Mouse (Mus musculus): ENCODE data around the gene Sh2d5.

Gene Sh2d5

DNA sequence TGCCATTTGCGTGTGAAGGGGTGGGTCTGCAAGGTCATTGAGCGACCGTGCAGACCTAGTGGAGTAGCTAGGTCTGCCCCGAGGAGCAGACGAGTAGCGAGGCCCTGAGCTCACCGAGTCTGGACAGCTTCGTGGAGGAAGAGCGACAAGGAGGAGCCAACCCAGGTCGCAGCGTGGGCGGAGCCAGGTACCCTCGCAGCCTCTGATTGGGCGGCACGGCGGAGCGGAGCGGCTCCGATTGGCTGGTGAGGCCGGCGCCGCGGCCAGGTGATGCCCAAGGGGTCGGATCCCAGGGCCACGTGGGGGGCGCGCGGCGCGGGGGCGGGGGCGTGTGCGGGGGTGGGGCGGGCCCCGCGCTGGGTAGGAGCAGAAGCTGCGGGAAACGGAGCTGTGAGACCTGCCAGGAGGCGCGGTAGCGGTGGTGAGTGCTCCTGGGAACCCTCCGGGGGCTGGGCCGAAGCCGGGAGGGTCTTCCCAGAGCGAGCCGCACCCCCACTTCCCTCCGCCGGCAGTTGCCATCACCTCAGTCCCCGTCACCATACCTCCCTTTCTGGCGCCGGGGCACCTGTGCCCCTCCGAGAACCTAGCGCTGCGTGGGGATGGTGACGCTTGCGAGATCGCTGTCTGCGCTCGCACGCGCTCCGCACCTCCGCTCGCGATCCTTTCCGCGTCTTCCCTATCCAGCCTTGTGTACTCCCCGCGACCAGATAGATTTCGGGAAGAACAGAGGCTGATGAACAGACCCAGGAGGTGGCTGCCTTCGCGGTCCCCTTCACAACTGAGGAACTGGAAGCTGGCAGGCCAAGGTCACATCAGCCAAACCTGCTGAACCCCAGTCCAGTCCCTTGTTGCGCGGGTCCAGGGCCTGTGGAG, at the start of gene Sh2d5, which contains the start of gene Kif17:
TSS of gene Sh2d5 (plus strand) at position 316 of the 873 bp plus-strand sequence.
TSS of gene Kif17 (plus strand) at position 348 of the 873 bp plus-strand sequence.
- peak; percentile 65 for DNase-seq (ENCODE audit: low read depth, low spot score)

DNA sequence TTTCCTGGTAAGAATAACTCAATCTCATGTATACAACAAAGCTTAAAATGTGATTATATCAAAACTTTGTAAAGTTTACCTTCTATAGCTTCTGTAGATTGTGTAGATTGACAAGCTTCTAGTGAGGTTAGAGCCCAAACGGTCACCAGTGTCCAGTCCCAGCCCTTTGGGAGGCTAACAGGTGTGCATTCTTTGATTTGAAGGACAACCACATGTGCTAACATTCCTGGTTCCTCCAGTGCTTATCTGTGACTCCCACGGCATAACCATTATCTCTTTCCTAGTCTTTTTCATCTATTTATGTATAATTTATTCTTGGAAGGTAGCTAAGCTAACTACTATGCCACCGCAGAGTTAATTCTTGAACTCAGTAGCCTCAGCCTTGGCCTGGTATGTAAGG, 49.4 kb upstream of the Sh2d5 start:
- no peak for DNase-seq (ENCODE audit: low read depth, low spot score)

- no peak for DNase-seq (ENCODE audit: low read depth, low spot score)
Measured at GRCm38 (mm10) chr4:138201696-138202095, 48.5 kb upstream of the Sh2d5 start.

DNA sequence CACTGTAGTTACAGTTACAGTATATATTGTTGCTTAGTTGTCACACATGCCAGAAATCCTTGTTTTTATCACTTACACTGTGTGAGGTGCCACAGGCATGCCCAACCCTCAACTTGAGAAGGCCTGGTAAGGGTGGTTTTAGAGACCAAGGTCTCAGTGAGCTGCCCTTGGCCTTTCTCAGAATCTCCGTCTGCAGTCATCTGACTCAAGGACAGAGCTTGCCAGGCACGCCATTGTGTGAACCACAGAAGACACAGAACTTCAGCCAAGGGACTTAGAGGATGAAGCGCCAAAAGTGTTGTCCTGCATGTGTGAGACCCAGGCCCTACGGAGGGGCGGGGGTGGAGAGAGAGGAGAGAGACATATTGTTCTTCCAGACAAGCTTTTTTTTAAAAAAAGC, 40.1 kb upstream of the Sh2d5 start:
- DNase-seq (ENCODE audit: low read depth, low spot score) = no peak

- DNase-seq (ENCODE audit: low read depth, low spot score) = no peak
Measured at GRCm38 (mm10) chr4:138213861-138214260, 36.3 kb upstream of the Sh2d5 start.

DNA sequence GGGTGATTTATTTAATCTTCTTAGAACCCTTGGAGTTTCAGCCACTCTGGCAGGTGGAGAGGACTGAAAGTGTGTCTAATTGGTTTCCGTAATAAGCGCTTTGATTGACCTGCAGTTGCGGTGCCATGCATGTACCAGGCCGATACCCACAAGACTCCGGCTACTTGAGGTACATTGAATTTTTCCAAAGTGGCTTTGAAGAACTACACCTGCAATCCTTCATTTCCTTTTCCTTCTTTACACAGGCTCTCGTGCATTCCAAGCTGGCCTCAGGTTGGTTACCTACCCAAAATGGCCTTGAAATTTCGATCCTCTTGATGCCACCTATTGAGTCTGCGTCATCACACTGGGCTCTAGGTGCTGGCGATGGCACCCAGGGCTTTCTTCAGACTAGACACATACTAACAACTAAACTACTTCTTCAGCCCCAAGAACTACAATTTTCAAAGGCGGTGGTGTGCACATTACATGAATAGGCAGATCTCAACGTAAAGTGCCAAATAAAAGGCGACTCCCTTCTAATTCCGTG, 34.5 kb upstream of the Sh2d5 start:
- DNase-seq (ENCODE audit: low read depth, low spot score) = peak; percentile 11

- peak; percentile 65 for DNase-seq (ENCODE audit: low read depth, low spot score)
Measured at GRCm38 (mm10) chr4:138216200-138216890, 33.9 kb upstream of the Sh2d5 start, which contains the start of gene Hp1bp3. TSS of gene Hp1bp3 (plus strand) at chr4:138216296.

GRCm38 (mm10) chr4:138216891-138217392, 33.3 kb upstream of the Sh2d5 start:
- DNase-seq (ENCODE audit: low read depth, low spot score) = peak; percentile 98

- no peak for DNase-seq (ENCODE audit: low read depth, low spot score)
Measured at GRCm38 (mm10) chr4:138217441-138217840, 32.8 kb upstream of the Sh2d5 start.

DNA sequence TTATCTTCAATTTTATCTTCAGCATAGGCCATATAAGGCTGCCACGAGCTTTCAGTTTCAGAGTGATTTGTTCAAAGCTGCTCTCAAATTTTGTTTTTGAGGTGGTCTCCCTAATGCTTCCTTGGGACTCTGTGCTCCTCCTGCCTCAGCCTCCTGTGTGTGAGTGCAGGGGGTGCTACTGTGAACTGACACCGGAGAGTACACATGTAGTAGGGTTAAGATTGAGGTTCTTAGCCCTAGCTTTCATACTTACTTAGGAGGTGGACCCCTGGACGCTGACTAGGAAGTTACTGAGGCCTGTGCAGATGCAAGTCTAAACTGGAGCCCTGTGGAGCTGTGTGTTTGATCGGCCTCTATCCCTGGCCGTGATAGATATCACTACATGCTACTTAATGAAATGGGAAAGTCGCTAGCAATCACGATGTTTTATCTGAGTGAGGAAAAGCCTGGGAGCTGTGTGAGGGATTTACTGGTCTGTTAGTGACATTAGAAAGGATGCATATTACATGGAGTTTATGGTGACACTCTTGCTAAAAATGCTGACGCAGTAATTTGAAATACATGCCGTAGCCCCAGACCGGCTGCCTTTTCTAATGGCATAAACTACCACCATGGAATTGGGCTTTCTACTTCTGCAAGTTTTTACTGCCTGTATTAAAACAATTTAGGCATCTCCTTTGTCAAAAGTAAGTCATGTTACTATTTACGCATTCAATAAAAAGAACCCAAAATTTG, 32.1 kb upstream of the Sh2d5 start:
- no peak for DNase-seq (ENCODE audit: low read depth, low spot score)

DNA sequence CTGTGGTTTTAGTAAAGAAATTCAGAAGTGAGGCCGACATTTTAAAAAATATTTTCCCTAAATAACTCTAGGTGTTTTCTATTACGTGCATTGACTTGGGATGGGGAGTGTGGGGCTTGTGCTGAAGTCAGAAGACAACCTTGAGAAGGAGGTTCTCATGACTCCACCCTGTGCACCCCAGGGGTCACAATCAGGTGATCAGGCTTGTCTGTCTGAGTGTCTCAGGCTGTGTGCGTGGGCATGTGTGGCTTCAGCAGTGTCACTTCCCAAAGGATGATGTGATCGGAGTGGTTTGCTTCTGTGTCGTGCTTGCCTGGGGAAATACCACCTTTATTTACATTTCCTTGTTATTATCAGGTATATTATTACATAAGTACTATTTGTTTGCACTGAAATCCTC, 30.9 kb upstream of the Sh2d5 start:
- no peak for DNase-seq (ENCODE audit: low read depth, low spot score)

DNA sequence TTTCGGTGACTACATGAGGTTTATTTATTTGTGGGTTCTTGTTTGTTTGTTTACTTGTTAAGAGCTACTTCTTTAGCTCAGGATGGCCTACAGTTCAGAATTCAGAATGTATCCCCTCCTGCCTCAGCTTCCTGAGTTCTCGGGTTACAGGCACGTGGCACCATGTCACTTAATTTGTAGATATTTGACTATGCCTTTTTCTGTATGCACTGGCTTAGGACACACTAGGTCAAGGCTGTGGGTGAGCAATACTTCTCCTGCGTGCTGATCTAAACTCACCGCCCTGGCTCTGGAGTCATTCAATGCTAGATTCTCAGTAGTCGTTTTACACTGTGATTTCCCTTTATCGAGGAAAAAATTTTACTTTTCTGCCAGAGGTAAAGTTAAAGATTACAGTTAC, 29.4 kb upstream of the Sh2d5 start:
- DNase-seq (ENCODE audit: low read depth, low spot score) = no peak

DNA sequence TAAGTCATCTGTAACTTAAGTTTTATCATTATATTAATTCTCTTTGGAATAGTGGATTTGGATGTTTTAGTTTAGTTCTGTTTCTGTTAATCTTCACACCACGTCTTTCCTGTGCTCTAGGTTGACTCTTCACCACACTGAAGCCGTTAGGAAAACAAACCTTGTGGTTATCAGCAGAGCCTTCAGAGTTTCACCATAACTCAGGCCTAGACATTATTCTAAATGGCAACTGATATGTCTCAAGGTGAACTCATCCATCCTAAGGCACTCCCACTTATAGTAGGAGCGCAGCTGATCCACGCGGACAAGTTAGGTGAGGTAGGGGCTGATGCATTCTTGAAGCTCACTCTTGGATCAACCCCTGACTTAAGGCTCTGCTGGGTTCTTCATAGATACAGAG, 28.8 kb upstream of the Sh2d5 start:
- no peak for DNase-seq (ENCODE audit: low read depth, low spot score)

DNA sequence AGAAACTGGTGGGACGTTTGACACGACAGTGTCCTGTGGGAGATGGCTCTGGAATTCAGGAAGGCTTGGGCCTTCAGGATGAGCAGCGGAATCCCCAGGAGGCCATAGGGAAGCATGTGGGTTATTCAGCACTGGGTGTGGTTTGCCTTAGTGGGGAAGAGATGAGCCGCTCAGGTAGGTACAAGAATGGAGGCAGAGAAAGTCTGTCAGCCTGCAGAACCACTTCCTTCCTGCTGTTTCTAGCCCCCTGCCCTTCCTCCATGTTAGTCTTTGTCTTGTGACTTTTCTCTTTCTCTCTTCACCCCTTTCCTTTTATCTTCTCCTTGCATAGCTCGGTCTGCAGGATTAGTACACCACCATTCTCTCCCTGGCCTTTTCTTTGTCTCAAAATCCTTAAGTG, 27.8 kb upstream of the Sh2d5 start:
- no peak for DNase-seq (ENCODE audit: low read depth, low spot score)

- DNase-seq (ENCODE audit: low read depth, low spot score) = no peak
Measured at GRCm38 (mm10) chr4:138223623-138224022, 26.6 kb upstream of the Sh2d5 start.

GRCm38 (mm10) chr4:138246756-138247665, 3.2 kb upstream of the Sh2d5 start:
- no peak for DNase-seq (ENCODE audit: low read depth, low spot score)

DNA sequence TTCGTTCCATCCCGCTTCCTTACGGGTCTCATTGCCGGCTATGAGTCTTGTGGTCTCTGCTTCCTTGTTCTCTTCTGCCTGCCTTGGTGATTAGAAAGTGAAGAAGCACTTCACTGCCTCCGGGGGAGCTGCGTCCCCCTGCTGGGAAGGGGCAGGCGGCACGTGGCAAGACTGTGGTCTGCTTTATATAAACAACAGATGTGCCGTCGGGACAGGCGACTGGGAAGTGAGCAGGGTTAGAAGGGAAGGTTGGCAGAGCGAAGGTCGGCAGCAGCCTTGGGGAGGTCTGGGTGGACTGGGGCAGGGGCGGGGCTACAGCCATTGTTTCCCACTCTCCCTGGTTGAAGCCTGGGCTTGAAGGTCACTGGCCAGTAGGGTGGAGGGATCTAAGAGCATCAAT, 1.6 kb downstream of the Sh2d5 start:
- no peak for DNase-seq (ENCODE audit: low read depth, low spot score)

DNA sequence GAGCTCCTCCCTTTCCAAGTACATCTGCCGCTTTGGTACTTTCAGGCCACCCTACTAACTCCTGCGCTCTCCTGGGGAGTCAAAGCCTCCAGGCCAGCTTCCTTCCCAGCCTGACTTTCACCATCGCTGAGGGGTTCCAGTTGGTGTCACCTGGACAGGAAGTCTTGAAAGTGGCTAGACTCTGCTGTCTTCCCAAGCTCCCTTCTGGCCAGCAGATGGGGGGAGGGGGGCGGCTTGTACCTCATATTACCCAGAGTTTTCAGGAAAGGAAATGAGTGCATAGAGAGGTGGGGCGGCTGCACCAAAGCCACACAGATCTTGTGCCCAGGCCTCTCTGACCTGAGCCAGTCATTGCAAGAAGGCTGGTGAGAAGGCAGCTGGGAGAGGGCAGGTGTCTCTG, 2.0 kb downstream of the Sh2d5 start:
- no peak for DNase-seq (ENCODE audit: low read depth, low spot score)

- no peak for DNase-seq (ENCODE audit: low read depth, low spot score)
Measured at GRCm38 (mm10) chr4:138257116-138257687, 7.0 kb downstream of the Sh2d5 start.

DNA sequence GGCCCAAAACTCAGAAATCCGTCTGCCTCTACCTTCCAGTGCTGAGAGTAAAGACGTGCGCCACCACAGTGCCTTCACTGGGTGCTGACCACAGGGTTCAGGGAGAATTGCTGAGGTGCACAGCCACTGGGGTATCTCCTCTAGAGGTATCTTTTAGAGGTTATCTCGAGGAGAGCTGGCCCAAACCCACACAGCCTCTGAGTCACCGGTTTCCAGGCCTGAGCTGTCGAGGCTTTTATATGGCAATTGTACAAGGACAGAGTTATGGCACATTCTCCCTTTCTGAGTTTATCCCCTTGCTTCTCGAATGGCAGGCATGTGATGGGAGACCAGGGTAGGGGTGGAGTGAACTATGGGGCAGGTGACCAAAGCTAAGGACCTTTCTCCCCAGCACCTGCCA, 8.5 kb downstream of the Sh2d5 start:
- no peak for DNase-seq (ENCODE audit: low read depth, low spot score)

All from retina, postnatal 7 days (tissue).